Mouse (Mus musculus) cortical plate, adult 2 months (tissue): ENCODE data around the gene Naga. TPM values are rescaled to one million over a fixed set of nuclear protein-coding genes. Genes with fewer than 3 reads are reported as not detected.

ENCODE experiments used
- H3K27ac ChIP-seq: fragments of 200-500 bp; 2 replicates; pipeline ENCODE4 v1.5.1; 2012; ENCODE audit warnings: low read length, control low read depth, inconsistent platforms; ENCODE audit not compliant: insufficient read depth
- H3K4me1 ChIP-seq: fragments of 200-500 bp; 2 replicates; pipeline ENCODE4 v1.6.1; 2011; ENCODE audit warnings: low read length; ENCODE audit not compliant: control insufficient read depth, insufficient read depth
- H3K4me3 ChIP-seq: fragments of 200-500 bp; 2 replicates; pipeline ENCODE4 v1.5.1; 2011; ENCODE audit warnings: mild to moderate bottlenecking, low read length, control low read depth; ENCODE audit not compliant: insufficient read depth
- CTCF ChIP-seq: fragments of 200-500 bp; IDR thresholded peaks from 2 replicates; pipeline ENCODE4 v1.5.1; 2011; ENCODE audit warnings: mild to moderate bottlenecking, control low read depth, low read length; ENCODE audit not compliant: insufficient read depth; ENCODE audit errors: extremely low read depth
- POLR2A ChIP-seq: fragments of 200-500 bp; IDR thresholded peaks from 2 replicates; pipeline ENCODE4 v1.6.1; 2011; ENCODE audit warnings: mild to moderate bottlenecking, low read length, control low read depth; ENCODE audit not compliant: insufficient read depth; ENCODE audit errors: extremely low read depth
- polyA plus RNA-seq: library from polyadenylated mRNA; depleted of rRNA; stranded (reverse); fragments of >200 nt; gene quantifications from 2 replicates; pipeline ENCODE4 v1.2.3, GENCODE M21; 2012

Naga gene
- polyA plus RNA-seq, 1 experiment, result 54.8 TPM

- TF ChIP-seq POLR2A (no peak), CTCF (no peak)
- no peak overlapping the region for H3K27ac ChIP-seq
- H3K4me1 ChIP-seq, result peaks cover 3% of the 10 kb centered on the region; the same call in 1 of the 2 replicates
- no peak overlapping the region for H3K4me3 ChIP-seq
Observed at GRCm38 (mm10) chr15:82339634-82340254, 1.0 kb upstream of the Naga start.

DNA sequence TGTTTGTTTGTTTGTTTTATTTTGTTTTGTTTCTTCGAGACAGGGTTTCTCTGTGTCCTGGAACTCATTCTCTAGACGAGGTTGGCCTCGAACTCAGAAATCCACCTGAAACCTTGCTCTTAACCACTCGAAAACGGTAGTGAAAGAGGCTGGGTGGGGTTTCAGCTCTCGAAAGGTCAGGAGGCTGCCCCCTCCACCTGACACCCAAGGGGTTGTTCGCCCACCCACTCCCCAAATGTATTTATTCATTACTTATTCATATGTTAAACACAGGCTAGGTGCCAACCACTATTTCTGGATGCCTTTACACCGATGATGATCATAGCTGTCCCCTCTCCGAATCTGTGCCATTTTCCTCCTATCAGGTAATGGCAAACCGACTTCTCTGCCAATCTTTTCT is 425 bp upstream of the Naga start:
- Histone ChIP-seq H3K27ac (no peak overlapping the region), H3K4me1 (peaks cover 3% of the 10 kb centered on the region; the same call in 1 of the 2 replicates), H3K4me3 (peak overlapping the region; percentile 68)
- TF ChIP-seq CTCF (no peak), POLR2A (no peak)

GRCm38 (mm10) chr15:82337875-82338274 is 850 bp downstream of the Naga start:
- TF ChIP-seq CTCF, result no peak
- no peak for TF ChIP-seq POLR2A
- H3K4me3 ChIP-seq, result peak overlapping the region; percentile 68
- peaks cover 3% of the 10 kb centered on the region; the same call in 1 of the 2 replicates for H3K4me1 ChIP-seq
- H3K27ac ChIP-seq, result no peak overlapping the region

DNA sequence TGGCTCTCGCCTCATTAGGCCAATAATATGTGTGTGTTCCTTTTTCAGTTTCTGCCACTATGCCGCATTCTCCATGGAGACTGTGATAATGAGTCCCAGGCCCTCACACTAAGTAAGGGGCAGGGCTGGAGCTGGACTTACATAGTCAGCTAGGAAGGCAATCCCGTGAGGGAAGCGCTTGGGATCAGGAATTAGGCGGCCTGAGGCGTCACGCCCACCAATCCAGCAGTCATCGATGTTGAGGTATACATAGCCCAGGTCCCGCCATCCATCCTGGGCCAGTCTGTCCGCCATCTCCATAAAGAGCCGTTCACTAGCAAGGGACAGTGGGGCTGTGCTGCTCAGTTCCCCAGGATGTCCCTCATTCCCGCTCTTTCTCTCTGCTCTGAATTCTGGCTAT is 2.1 kb downstream of the Naga start:
- Histone ChIP-seq H3K27ac (no peak overlapping the region), H3K4me3 (no peak overlapping the region), H3K4me1 (peaks cover 3% of the 10 kb centered on the region; the same call in 1 of the 2 replicates)
- TF ChIP-seq POLR2A (no peak), CTCF (no peak)

GRCm38 (mm10) chr15:82335194-82335593 is 3.5 kb downstream of the Naga start:
- Histone ChIP-seq H3K4me3 (no peak overlapping the region), H3K4me1 (peaks cover 3% of the 10 kb centered on the region; the same call in 1 of the 2 replicates), H3K27ac (no peak overlapping the region)
- TF ChIP-seq POLR2A (no peak), CTCF (no peak)

DNA sequence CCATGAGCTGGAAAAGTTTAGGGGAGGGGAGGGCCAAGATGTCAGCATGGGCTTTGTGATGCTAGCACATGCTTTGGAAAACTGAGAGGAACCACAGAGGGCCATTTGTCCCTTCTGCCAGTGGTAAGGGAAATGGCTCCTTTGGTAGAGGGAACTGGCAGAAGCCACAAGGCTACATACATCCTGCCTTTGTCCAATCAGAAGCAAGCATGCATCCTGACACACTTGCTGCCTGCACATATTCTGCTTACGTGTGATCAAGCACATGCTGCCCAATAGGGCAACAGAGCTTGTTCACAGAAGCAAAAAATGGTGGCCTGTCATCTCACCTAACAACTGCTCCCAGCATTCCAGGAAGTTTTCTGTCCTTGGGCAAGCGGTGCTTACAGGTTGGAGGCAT is 13.3 kb downstream of the Naga start:
- Histone ChIP-seq H3K4me1 (no peaks in the 10 kb centered on the region), H3K4me3 (no peak overlapping the region), H3K27ac (no peak overlapping the region)
- no peak for TF ChIP-seq POLR2A
- TF ChIP-seq CTCF, result no peak

- H3K4me1 ChIP-seq, result no peaks in the 10 kb centered on the region
- no peak overlapping the region for H3K4me3 ChIP-seq
- no peak overlapping the region for H3K27ac ChIP-seq
- TF ChIP-seq POLR2A (no peak), CTCF (no peak)
Observed at GRCm38 (mm10) chr15:82322195-82322594, 16.5 kb downstream of the Naga start.

DNA sequence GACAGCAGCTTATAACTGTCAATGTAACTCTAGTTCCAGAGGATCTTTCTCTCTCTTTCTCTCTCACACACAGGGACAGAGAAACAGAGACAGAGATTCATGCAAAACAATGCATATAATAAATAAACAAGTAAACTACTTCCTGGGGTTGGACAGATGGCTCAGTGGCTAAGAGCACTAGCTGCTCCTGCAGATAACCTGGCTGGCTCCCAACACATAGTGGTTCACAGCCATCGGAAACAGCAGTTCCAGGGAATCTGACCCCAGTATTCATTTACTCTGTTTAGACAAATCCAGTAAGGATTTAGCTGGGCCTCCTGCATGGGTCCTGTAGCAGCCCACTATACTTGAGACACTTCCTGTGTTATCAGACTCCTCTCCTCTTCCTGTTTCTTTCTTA is 19.1 kb downstream of the Naga start:
- Histone ChIP-seq H3K4me3 (no peak overlapping the region), H3K27ac (no peak overlapping the region), H3K4me1 (no peaks in the 10 kb centered on the region)
- TF ChIP-seq CTCF (no peak), POLR2A (no peak)

- no peak overlapping the region for H3K27ac ChIP-seq
- H3K4me1 ChIP-seq, result no peaks in the 10 kb centered on the region
- no peak overlapping the region for H3K4me3 ChIP-seq
- TF ChIP-seq POLR2A (no peak), CTCF (no peak)
Observed at GRCm38 (mm10) chr15:82317839-82318238, 20.9 kb downstream of the Naga start.

DNA sequence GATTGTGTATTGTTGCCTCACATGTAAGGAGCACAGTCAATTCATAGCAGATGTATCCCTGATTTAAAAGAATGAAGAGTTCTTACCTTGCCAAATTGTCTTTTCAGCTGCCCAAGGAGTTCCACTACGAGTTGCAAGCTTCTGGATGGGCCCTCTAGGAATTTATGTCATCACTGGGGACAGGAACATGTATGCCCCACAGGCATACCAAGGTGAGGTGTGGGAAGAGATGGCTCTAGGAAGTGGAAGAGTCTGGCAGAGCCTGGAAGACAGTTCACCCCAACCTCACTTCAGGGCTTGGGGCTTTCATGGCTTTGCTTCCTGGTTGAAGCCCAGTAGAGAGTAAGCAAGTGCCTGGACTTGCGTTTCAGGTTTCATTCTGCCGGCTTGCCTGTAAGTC is 30.3 kb downstream of the Naga start:
- no peak for TF ChIP-seq CTCF
- TF ChIP-seq POLR2A, result no peak
- Histone ChIP-seq H3K4me3 (no peak overlapping the region), H3K4me1 (no peaks in the 10 kb centered on the region), H3K27ac (no peak overlapping the region)
